Mouse (Mus musculus) myocyte (in vitro differentiated cells): ENCODE measurements around the gene Katnal1.

Source experiments
- E2F4 ChIP-seq: IDR thresholded peaks from one replicate; pipeline ENCODE4 v1.6.1; 2011; ENCODE audit warnings: mild to moderate bottlenecking, control low read depth, moderate library complexity; ENCODE audit not compliant: insufficient read depth
- MAX ChIP-seq: IDR thresholded peaks from one replicate; pipeline ENCODE4 v1.6.1; 2011; ENCODE audit warnings: low read depth, mild to moderate bottlenecking, control low read depth
- MYOD1 ChIP-seq, 3 experiments: IDR thresholded peaks; one replicate each; pipeline ENCODE4 v1.6.1; 2011; ENCODE audit warnings: control low read depth in 2 of 3, low read depth in 2 of 3, mild to moderate bottlenecking in 2 of 3, moderate library complexity in 1 of 3; ENCODE audit not compliant: insufficient read length in 2 of 3, control insufficient read depth in 1 of 3
- MYOG ChIP-seq, 3 experiments: IDR thresholded peaks; one replicate each; pipeline ENCODE4 v1.6.1; 2011; ENCODE audit warnings: control low read depth in 2 of 3, low read depth in 2 of 3, mild to moderate bottlenecking in 2 of 3; ENCODE audit not compliant: insufficient read length in 2 of 3, control insufficient read depth in 1 of 3, insufficient read depth in 1 of 3
- POLR2A ChIP-seq: IDR thresholded peaks from one replicate; pipeline ENCODE4 v1.6.1; 2011; ENCODE audit warnings: low read depth, mild to moderate bottlenecking, control low read depth, moderate library complexity; ENCODE audit not compliant: insufficient read length
- POLR2AphosphoS2 ChIP-seq: IDR thresholded peaks from one replicate; pipeline ENCODE4 v1.6.1; 2011; ENCODE audit warnings: low read depth, control low read depth; ENCODE audit not compliant: insufficient read length
- TCF12 ChIP-seq: IDR thresholded peaks from one replicate; pipeline ENCODE4 v1.6.1; 2011; ENCODE audit warnings: mild to moderate bottlenecking, control low read depth; ENCODE audit not compliant: poor library complexity, insufficient read depth, severe bottlenecking
- USF1 ChIP-seq: IDR thresholded peaks from one replicate; pipeline ENCODE4 v1.6.1; 2011; ENCODE audit warnings: low read depth, mild to moderate bottlenecking, control low read depth, moderate library complexity

- no peak for TF ChIP-seq TCF12
- no peak for TF ChIP-seq MYOG (IDR thresholded peaks at IDR 0.05; ENCODE audit: control insufficient read depth in 1 of 3, insufficient read depth in 1 of 3, insufficient read length in 2 of 3, low read depth in 2 of 3)
- no peak for TF ChIP-seq POLR2A
- TF ChIP-seq MAX: no peak
- no peak for TF ChIP-seq MYOD1 (IDR thresholded peaks at IDR 0.05; ENCODE audit: control insufficient read depth in 1 of 3, insufficient read length in 2 of 3, low read depth in 2 of 3)
- no peak for TF ChIP-seq E2F4
- TF ChIP-seq POLR2AphosphoS2: no peak
- no peak for TF ChIP-seq USF1
Observed at GRCm38 (mm10) chr5:148958355-148958754, 29.2 kb upstream of the Katnal1 start.
